Mouse (Mus musculus) erythroid progenitor cell, adult 5-6 weeks (primary cell): ENCODE data around the gene Fkbp15. TPM values are rescaled to one million over a fixed set of nuclear protein-coding genes. Genes with fewer than 3 reads are reported as not detected.
A peak's percentile ranks its signal among the peaks of the same experiment; 100 is the strongest.

Source experiments
- ATAC-seq: replicated peaks from 2 replicates; pipeline ENCODE4 v1.8.0; 2016; ENCODE audit warnings: moderate number of reproducible peaks, mild to moderate bottlenecking, moderate TSS enrichment, inconsistent platforms; ENCODE audit not compliant: poor library complexity, low FRiP score, severe bottlenecking
- total RNA-seq, 2 experiments: library from RNA; stranded (forward) in 1 of 2; stranded (reverse) in 1 of 2; fragments of 150-400 nt in 1 of 2; fragments of 186-747, 209-891 nt in 1 of 2; gene quantifications; 2 replicates each; pipeline versions ENCODE4 v1.2.3 to v1.2.4; 2015 to 2017; ENCODE audit warnings: low replicate concordance in 2 of 2

The Fkbp15 gene
- total RNA-seq (2015; ENCODE audit: low replicate concordance) (23.1 and 29.9 TPM in 2 replicates), total RNA-seq (2017; ENCODE audit: low replicate concordance) (35.2 and 49.7 TPM in 2 replicates)

GRCm38 (mm10) chr4:62360088-62360804 is at the start of gene Fkbp15, which contains the start of gene Slc31a1:
TSS of gene Fkbp15 (minus strand) at chr4:62360548.
TSS of gene Slc31a1 (plus strand) at chr4:62360727.
- peak; percentile 99 for ATAC-seq

GRCm38 (mm10) chr4:62409615-62410014 is 49.3 kb upstream of the Fkbp15 start:
- no peak for ATAC-seq

- ATAC-seq = peak; percentile 96
Measured at GRCm38 (mm10) chr4:62408601-62409282, 48.4 kb upstream of the Fkbp15 start, which contains the start of the genes Cdc26 and Prpf4. TSS of gene Cdc26 (minus strand) at chr4:62408642. TSS of gene Prpf4 (plus strand) at chr4:62408797.

GRCm38 (mm10) chr4:62407730-62408582 is 47.6 kb upstream of the Fkbp15 start:
- ATAC-seq = peak; percentile 74

- no peak for ATAC-seq
Measured at GRCm38 (mm10) chr4:62406133-62406532, 45.8 kb upstream of the Fkbp15 start.

GRCm38 (mm10) chr4:62398956-62399355 is 38.6 kb upstream of the Fkbp15 start:
- ATAC-seq = no peak

GRCm38 (mm10) chr4:62397616-62398365 is 37.4 kb upstream of the Fkbp15 start:
- ATAC-seq = no peak

- ATAC-seq = no peak
Measured at GRCm38 (mm10) chr4:62395806-62396205, 35.5 kb upstream of the Fkbp15 start.

- no peak for ATAC-seq
Measured at GRCm38 (mm10) chr4:62393459-62393858, 33.1 kb upstream of the Fkbp15 start.

- ATAC-seq = no peak
Measured at GRCm38 (mm10) chr4:62391892-62392291, 31.5 kb upstream of the Fkbp15 start.

- peak; percentile 58 for ATAC-seq
Measured at GRCm38 (mm10) chr4:62389592-62390512, 29.5 kb upstream of the Fkbp15 start.

- ATAC-seq = no peak
Measured at GRCm38 (mm10) chr4:62385439-62385838, 25.1 kb upstream of the Fkbp15 start.

- no peak for ATAC-seq
Measured at GRCm38 (mm10) chr4:62384159-62384558, 23.8 kb upstream of the Fkbp15 start.

- no peak for ATAC-seq
Measured at GRCm38 (mm10) chr4:62383752-62384151, 23.4 kb upstream of the Fkbp15 start.

- ATAC-seq = no peak
Measured at GRCm38 (mm10) chr4:62383207-62383606, 22.9 kb upstream of the Fkbp15 start.

GRCm38 (mm10) chr4:62379724-62380381 is 19.5 kb upstream of the Fkbp15 start:
- ATAC-seq = no peak

- no peak for ATAC-seq
Measured at GRCm38 (mm10) chr4:62376123-62376522, 15.8 kb upstream of the Fkbp15 start.

GRCm38 (mm10) chr4:62374342-62374741 is 14.0 kb upstream of the Fkbp15 start:
- no peak for ATAC-seq
